Mouse (Mus musculus): ENCODE results near the gene Plcd3. TPM values are rescaled to one million over a fixed set of nuclear protein-coding genes. Genes with fewer than 3 reads are reported as not detected.

Gene Plcd3
- 5.3 and 6.0 TPM in 2 replicates for polyA plus RNA-seq (2012; rRNA removed)

DNA sequence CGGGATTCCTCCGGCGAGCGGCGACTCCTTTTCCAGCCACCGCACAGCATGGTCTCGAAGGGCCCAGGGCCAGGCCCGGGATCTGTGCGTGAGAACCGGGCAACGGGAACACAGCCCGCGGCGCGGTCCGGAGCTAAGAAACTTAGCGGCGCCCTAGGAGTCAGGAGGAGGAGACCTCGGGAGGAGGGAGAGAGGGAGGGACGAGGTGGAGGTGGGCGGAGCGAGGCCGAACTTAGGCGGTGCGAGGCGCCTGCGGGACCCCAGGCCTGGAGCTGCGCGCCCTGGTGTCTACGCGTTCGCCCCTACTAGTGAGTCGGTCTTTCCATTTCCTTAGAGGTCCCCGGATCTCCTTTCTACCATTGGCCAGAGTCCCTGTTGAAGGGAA, at the start of gene Plcd3, which contains the start of gene Acbd4:
Gene Plcd3, minus strand, starts transcription at position 178 of the 385 bp plus-strand sequence.
Gene Acbd4, plus strand, starts transcription at position 202 of the 385 bp plus-strand sequence.

DNA sequence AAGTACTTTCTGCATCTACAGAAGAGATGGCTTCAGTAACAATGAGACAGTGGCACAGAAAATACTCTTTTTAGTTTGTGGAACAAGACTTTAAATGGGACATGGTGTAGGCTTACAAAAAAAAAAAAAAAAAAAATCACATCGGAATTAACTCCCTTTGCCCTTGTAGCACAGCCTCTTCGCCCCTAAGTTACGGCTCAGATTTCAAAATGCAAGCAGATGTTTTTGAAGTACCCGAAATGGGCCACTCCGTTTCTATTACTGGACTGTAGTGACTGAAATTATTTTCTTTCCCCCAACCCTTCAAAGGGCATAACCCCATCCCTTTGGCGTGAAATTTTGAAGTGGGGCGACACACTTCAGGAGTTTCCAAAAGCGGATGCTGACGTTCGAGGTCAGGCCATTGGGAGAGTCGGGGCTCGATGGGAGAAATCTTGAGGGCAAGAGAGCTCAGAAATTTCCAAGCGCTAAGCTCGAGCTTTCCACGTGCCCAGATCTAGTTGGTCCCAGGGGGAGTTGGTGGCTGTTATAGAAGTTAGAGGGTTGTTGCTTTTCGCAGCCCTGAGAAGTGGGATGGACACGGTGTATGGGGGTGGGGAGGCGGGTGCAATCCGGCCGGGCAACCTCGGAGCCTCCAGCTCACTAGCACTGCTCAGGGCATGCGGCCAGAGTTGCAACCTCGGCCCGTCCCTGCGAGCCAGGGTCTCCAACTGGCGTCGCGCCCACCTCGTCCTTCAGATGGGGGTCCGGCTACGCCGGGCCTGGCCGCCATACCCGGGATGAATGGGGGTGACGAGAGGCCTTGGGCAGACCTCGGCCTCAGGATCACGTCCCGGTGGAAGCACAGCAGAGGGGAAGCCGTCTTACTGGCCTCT, 30.5 kb upstream of the Plcd3 start, which contains the start of gene Hexim2:
Gene Hexim2, plus strand, starts transcription at position 729 of the 875 bp plus-strand sequence.

DNA sequence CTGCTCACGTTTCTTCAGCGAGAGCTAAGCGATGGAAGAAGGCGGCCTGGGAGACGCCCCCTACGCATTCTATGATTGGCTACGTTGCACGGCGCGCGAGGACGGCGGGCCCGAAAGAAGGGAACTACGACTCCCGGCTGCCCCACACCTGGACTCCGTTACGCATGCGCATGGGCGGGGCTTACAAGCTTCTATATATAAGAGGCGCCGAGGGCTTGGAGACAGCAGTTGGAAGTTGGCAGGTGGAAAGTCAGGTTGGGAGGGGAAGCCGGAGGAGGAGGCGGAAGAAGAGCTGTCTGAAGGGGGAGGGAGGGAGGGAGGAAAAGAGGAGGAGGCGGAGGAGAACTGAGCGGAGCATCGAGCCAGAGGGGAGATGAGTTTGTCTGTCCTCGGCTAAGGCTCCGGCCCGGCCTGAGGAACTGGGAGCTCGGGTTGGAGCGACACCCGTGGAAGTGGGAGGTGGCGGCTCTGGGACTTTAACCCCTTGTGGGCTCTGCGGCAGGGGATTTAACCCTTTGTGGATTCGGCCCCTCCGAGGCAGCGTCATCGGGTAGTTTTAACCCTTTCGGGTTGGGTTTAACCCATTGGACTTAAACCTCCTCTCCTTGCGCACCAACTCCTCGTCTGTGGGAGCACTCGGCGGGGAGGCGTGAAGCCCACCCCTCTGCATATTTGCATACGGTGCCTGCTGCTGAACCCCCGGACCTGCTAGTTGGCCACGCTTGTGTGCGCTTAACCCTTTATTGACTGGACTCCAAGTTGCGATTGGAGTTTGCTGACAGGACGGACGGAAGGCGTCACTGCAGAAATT, 14.8 kb upstream of the Plcd3 start, which contains the start of gene Hexim1:
Gene Hexim1, plus strand, starts transcription at position 224 of the 811 bp plus-strand sequence.

DNA sequence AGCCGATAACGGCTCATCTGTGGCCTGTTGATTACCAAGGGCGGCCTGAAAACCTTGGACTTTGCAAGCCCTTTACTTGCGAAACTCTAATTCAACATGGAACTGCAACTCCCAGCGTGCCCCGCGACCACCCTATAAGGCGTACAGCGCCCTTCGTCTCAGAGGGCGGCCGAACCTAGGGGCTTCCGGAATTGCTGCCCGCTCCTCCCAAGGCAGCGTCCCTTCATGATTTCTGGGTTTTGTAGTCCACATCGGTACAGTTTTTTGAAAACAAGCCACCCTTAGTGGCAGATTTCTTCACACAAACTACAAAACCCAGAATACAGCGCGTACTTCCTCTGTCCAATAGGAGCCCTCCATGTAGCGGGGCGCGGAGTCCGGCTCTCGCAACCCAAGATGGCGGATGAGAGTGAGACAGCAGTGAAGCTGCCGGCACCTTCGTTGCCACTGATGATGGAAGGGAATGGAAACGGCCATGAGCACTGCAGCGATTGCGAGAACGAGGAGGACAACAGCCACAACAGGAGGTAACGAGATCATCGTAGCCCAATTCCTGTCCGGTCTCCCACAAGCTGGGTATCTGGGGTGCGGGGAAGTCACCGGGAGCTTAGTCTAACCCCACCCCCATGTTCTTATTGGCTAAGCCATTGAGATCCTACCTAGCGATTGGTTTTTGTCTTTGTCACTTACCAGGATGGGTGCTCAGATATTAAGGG, 73.1 kb downstream of the Plcd3 start, which contains the start of the genes Nmt1 and Dcakd:
Gene Nmt1, plus strand, starts transcription at position 15 of the 716 bp plus-strand sequence.
Gene Dcakd, minus strand, starts transcription at position 158 of the 716 bp plus-strand sequence.

Other genes with a start within 250 kb of the Plcd3 start
- 91.6 and 93.4 TPM in 2 replicates for gene Eftud2, start 220.7 kb downstream of the Plcd3 start, polyA plus RNA-seq (2012; rRNA removed)
- gene Ccdc103, start 220.5 kb downstream of the Plcd3 start, polyA plus RNA-seq (2012; rRNA removed), result 1.1 TPM in 2 replicates
- 0.09 TPM in 1 of 2 replicates, not detected in the other for gene Fam187a, start 216.5 kb downstream of the Plcd3 start, polyA plus RNA-seq (2012; rRNA removed)
- gene Gfap, start 200.7 kb downstream of the Plcd3 start, polyA plus RNA-seq (2012; rRNA removed), result 13.6 and 17.7 TPM in 2 replicates
- 3.9 and 4.0 TPM in 2 replicates for gene Kif18b, start 176.5 kb downstream of the Plcd3 start, polyA plus RNA-seq (2012; rRNA removed)
- 10.9 and 12.6 TPM in 2 replicates for gene C1ql1, start 155.0 kb downstream of the Plcd3 start, polyA plus RNA-seq (2012; rRNA removed)
- 38.0 and 39.4 TPM in 2 replicates for gene Nmt1, start 73.5 kb downstream of the Plcd3 start, polyA plus RNA-seq (2012; rRNA removed)
- gene Dcakd, start 73.3 kb downstream of the Plcd3 start, polyA plus RNA-seq (2012; rRNA removed), result 130 and 153 TPM in 2 replicates
- gene Acbd4, start within 50 bp of the Plcd3 start, polyA plus RNA-seq (2012; rRNA removed), result 7.9 and 11.1 TPM in 2 replicates
- gene Hexim1, start 14.6 kb upstream of the Plcd3 start, polyA plus RNA-seq (2012; rRNA removed), result 18.3 and 18.6 TPM in 2 replicates
- 23.2 and 23.5 TPM in 2 replicates for gene Hexim2, start 30.8 kb upstream of the Plcd3 start, polyA plus RNA-seq (2012; rRNA removed)
- gene Fmnl1, start 69.4 kb upstream of the Plcd3 start, polyA plus RNA-seq (2012; rRNA removed), result 29.8 and 30.8 TPM in 2 replicates
- 2.4 and 2.9 TPM in 2 replicates for gene 1700023F06Rik, start 106.9 kb upstream of the Plcd3 start, polyA plus RNA-seq (2012; rRNA removed)
- 1.2 and 1.3 TPM in 2 replicates for gene Spata32, start 116.8 kb upstream of the Plcd3 start, polyA plus RNA-seq (2012; rRNA removed)
- 4.5 and 4.7 TPM in 2 replicates for gene Map3k14, start 165.8 kb upstream of the Plcd3 start, polyA plus RNA-seq (2012; rRNA removed)

Measured in central nervous system, embryonic 18 days (tissue).